13 mouse cellular contexts compared by ENCODE assay signal in the genomic region with DNA sequence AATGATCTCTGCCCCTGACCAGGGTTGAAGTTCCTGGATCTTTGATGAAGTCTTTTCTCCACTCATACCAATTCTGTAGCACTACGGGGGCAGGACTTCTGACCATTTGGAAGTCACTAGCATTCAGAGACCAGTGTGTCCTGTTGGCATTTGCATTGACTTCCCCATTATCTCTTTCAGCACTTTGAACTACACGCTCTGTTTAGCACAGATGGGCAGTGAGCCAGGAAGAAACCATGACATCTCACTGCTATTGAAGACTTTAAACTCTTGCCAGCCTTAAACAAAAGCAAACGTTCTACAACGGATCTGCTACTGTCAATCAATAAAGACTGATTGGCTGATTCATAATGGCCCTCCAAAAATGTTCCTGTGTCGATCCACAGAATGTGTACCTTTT.
DNase-seq lines count a peak whose midpoint lies in the region; ATAC-seq and TF ChIP-seq lines count a peak whose summit lies in the region.
"Had no signal": no experiment of that assay in that cellular context is flagged by ENCODE, and none has a peak within 500 bp of the region (broad histone marks: within the 10 kb centered on the region; RNA-seq: fewer than 3 reads in every experiment).

No protein-coding gene starts in this region.

- H3K9ac ChIP-seq in hindbrain, postnatal 0 days (replicated peaks; ENCODE audit: low read length): no peak overlapping the region
- no peak overlapping the region for H3K9ac ChIP-seq in hindbrain, embryonic 16.5 days (ENCODE audit: low read depth, low read length)

- no peaks in the 10 kb centered on the region for H3K27me3 ChIP-seq in hindbrain, postnatal 0 days (ENCODE audit: insufficient read depth, low read length)
- no peaks in the 10 kb centered on the region for H3K27me3 ChIP-seq in hindbrain, embryonic 16.5 days (replicated peaks; ENCODE audit: control insufficient read depth, insufficient read depth, low read length)

- no peaks in the 10 kb centered on the region for H3K4me1 ChIP-seq in hindbrain, postnatal 0 days (ENCODE audit: insufficient read depth, low read length)
- H3K4me1 ChIP-seq in hindbrain, embryonic 16.5 days (ENCODE audit: control insufficient read depth, insufficient read depth, low read depth, low read length): no peaks in the 10 kb centered on the region

- H3K4me3 ChIP-seq in hindbrain, postnatal 0 days (ENCODE audit: low read length): no peak overlapping the region
- H3K4me3 ChIP-seq in hindbrain, embryonic 16.5 days (ENCODE audit: low read length): no peak overlapping the region
- H3K4me3 ChIP-seq: heart, adult 2 months; myocyte had no signal

- H3K9me3 ChIP-seq in hindbrain, postnatal 0 days (ENCODE audit: low read length): no peaks in the 10 kb centered on the region
- no peaks in the 10 kb centered on the region for H3K9me3 ChIP-seq in hindbrain, embryonic 16.5 days (ENCODE audit: control insufficient read depth, low read length)

- no peak for TF ChIP-seq CTCF in hindbrain, postnatal 0 days (IDR thresholded peaks at IDR 0.05; ENCODE audit: low read depth)

- H3K4me2 ChIP-seq in hindbrain, postnatal 0 days (ENCODE audit: low read depth, low read length): no peak overlapping the region
- no peak overlapping the region for H3K4me2 ChIP-seq in hindbrain, embryonic 16.5 days (ENCODE audit: low read length)

- WGBS in hindbrain, postnatal 0 days: 15% methylated on average over 5 of the region's 5 CpGs
- WGBS in hindbrain, embryonic 16.5 days: 21% methylated on average over 5 of the region's 5 CpGs

- no peaks in the 10 kb centered on the region for H3K36me3 ChIP-seq in hindbrain, postnatal 0 days (ENCODE audit: insufficient read depth, low read length)
- no peaks in the 10 kb centered on the region for H3K36me3 ChIP-seq in hindbrain, embryonic 16.5 days (ENCODE audit: control insufficient read depth, insufficient read depth, low read length)

- H3K27ac ChIP-seq in hindbrain, postnatal 0 days: no peak overlapping the region
- no peak overlapping the region for H3K27ac ChIP-seq in hindbrain, embryonic 16.5 days (ENCODE audit: low read depth, low read length)
- H3K27ac ChIP-seq: heart, adult 2 months; macrophage had no signal

- DNase-seq in hindbrain, postnatal 0 days (ENCODE audit: low spot score): peak; percentile 61
- peak; percentile 21 for DNase-seq in retina, postnatal 1 day
- no peak for DNase-seq in retina, embryonic 14.5 days (ENCODE audit: low spot score)
- DNase-seq in adrenal gland, postnatal 36 days: peak; percentile 36 to 58
- DNase-seq in embryo, embryonic 10 days (ENCODE audit: low spot score): no peak
- DNase-seq: heart, adult 2 months; heart, postnatal 36 days had no signal

- ATAC-seq in hindbrain, postnatal 0 days: no peak
- no peak for ATAC-seq in hindbrain, embryonic 16.5 days
- ATAC-seq in neutrophil, adult 5-6 weeks (ENCODE audit: extremely low read depth, insufficient number of reproducible peaks, low FRiP score, poor library complexity, severe bottlenecking): peak; percentile 75
- ATAC-seq: CD4-positive, CD25-positive, alpha-beta regulatory T cell, adult 4 months; intestine, postnatal 0 days had no signal

Comparison
In these comparisons a context has a peak if more than half of its experiments do, and no peak if none do; other contexts are left out.
1. DNase-seq: peak in hindbrain, postnatal 0 days (single experiment), retina, postnatal 1 day (single experiment) and adrenal gland, postnatal 36 days (2 of 2); none in retina, embryonic 14.5 days (single experiment) and embryo, embryonic 10 days (single experiment).